Mouse (Mus musculus): ENCODE results near the gene Klb.
A peak's percentile ranks its signal among the peaks of the same experiment; 100 is the strongest.

Gene Klb

GRCm38 (mm10) chr5:65324758-65325355 lies 23.3 kb upstream of the Klb start:
- H3K27me3 ChIP-seq (ENCODE audit: insufficient read depth, low read length) = no peaks in the 10 kb centered on the region
- H3K4me1 ChIP-seq (replicated peaks; ENCODE audit: low read depth, low read length) = peaks cover 81% of the 10 kb centered on the region
- H3K9me3 ChIP-seq (ENCODE audit: low read length) = no peaks in the 10 kb centered on the region
- TF ChIP-seq CTCF (conservative IDR thresholded peaks at IDR 0.05; ENCODE audit: low read length) (no peak), NANOG (IDR thresholded peaks at IDR 0.05; ENCODE audit: borderline replicate concordance, low read length) (no peak), POU5F1 (IDR thresholded peaks at IDR 0.05; ENCODE audit: borderline replicate concordance, low read length) (no peak)
- peaks cover 15% of the 10 kb centered on the region for H3K36me3 ChIP-seq (ENCODE audit: insufficient read depth, low read length)
- no peak overlapping the region for H3K4me3 ChIP-seq (replicated peaks; ENCODE audit: low read length)

- no peak for TF ChIP-seq CTCF (conservative IDR thresholded peaks at IDR 0.05; ENCODE audit: low read length)
- TF ChIP-seq POU5F1 (IDR thresholded peaks at IDR 0.05; ENCODE audit: borderline replicate concordance, low read length) = no peak
- TF ChIP-seq NANOG (IDR thresholded peaks at IDR 0.05; ENCODE audit: borderline replicate concordance, low read length) = no peak
- H3K4me1 ChIP-seq (replicated peaks; ENCODE audit: low read depth, low read length) = peaks cover 90% of the 10 kb centered on the region
- no peak overlapping the region for H3K4me3 ChIP-seq (replicated peaks; ENCODE audit: low read length)
- peaks cover 24% of the 10 kb centered on the region for H3K36me3 ChIP-seq (ENCODE audit: insufficient read depth, low read length)
- H3K9me3 ChIP-seq (ENCODE audit: low read length) = no peaks in the 10 kb centered on the region
- H3K27me3 ChIP-seq (ENCODE audit: insufficient read depth, low read length) = no peaks in the 10 kb centered on the region
These were observed 21.9 kb upstream of the Klb start for GRCm38 (mm10) chr5:65326212-65326611.

- Histone ChIP-seq H3K36me3 (ENCODE audit: insufficient read depth, low read length) (peaks cover 41% of the 10 kb centered on the region), H3K27me3 (ENCODE audit: insufficient read depth, low read length) (no peaks in the 10 kb centered on the region), H3K4me1 (replicated peaks; ENCODE audit: low read depth, low read length) (peaks cover 88% of the 10 kb centered on the region), H3K9me3 (ENCODE audit: low read length) (no peaks in the 10 kb centered on the region), H3K4me3 (replicated peaks; ENCODE audit: low read length) (no peak overlapping the region)
- no peak for TF ChIP-seq CTCF (conservative IDR thresholded peaks at IDR 0.05; ENCODE audit: low read length)
- TF ChIP-seq NANOG (IDR thresholded peaks at IDR 0.05; ENCODE audit: borderline replicate concordance, low read length) = no peak
- no peak for TF ChIP-seq POU5F1 (IDR thresholded peaks at IDR 0.05; ENCODE audit: borderline replicate concordance, low read length)
These were observed 18.1 kb upstream of the Klb start for GRCm38 (mm10) chr5:65329971-65330370.

GRCm38 (mm10) chr5:65334788-65335187 lies 13.3 kb upstream of the Klb start:
- H3K27me3 ChIP-seq (ENCODE audit: insufficient read depth, low read length) = no peaks in the 10 kb centered on the region
- H3K9me3 ChIP-seq (ENCODE audit: low read length) = no peaks in the 10 kb centered on the region
- H3K36me3 ChIP-seq (ENCODE audit: insufficient read depth, low read length) = peaks cover 36% of the 10 kb centered on the region
- TF ChIP-seq POU5F1 (IDR thresholded peaks at IDR 0.05; ENCODE audit: borderline replicate concordance, low read length) (no peak), NANOG (IDR thresholded peaks at IDR 0.05; ENCODE audit: borderline replicate concordance, low read length) (no peak), CTCF (conservative IDR thresholded peaks at IDR 0.05; ENCODE audit: low read length) (no peak)
- H3K4me1 ChIP-seq (replicated peaks; ENCODE audit: low read depth, low read length) = peaks cover 68% of the 10 kb centered on the region
- H3K4me3 ChIP-seq (replicated peaks; ENCODE audit: low read length) = peak overlapping the region; percentile 97

GRCm38 (mm10) chr5:65335298-65336074 lies 12.6 kb upstream of the Klb start, which contains the start of gene Rfc1:
Rfc1 (minus strand) TSS chr5:65335670.
- Histone ChIP-seq H3K36me3 (ENCODE audit: insufficient read depth, low read length) (peaks cover 34% of the 10 kb centered on the region), H3K27me3 (ENCODE audit: insufficient read depth, low read length) (no peaks in the 10 kb centered on the region), H3K4me1 (replicated peaks; ENCODE audit: low read depth, low read length) (peaks cover 68% of the 10 kb centered on the region), H3K9me3 (ENCODE audit: low read length) (no peaks in the 10 kb centered on the region), H3K4me3 (replicated peaks; ENCODE audit: low read length) (peak within 1 kb of the TSS; percentile 97)
- TF ChIP-seq POU5F1 (IDR thresholded peaks at IDR 0.05; ENCODE audit: borderline replicate concordance, low read length) (no peak), CTCF (conservative IDR thresholded peaks at IDR 0.05; ENCODE audit: low read length) (no peak), NANOG (IDR thresholded peaks at IDR 0.05; ENCODE audit: borderline replicate concordance, low read length) (no peak)

- H3K4me1 ChIP-seq (replicated peaks; ENCODE audit: low read depth, low read length) = peaks cover 65% of the 10 kb centered on the region
- no peak for TF ChIP-seq POU5F1 (IDR thresholded peaks at IDR 0.05; ENCODE audit: borderline replicate concordance, low read length)
- TF ChIP-seq CTCF (conservative IDR thresholded peaks at IDR 0.05; ENCODE audit: low read length) = no peak
- TF ChIP-seq NANOG (IDR thresholded peaks at IDR 0.05; ENCODE audit: borderline replicate concordance, low read length) = no peak
- no peaks in the 10 kb centered on the region for H3K9me3 ChIP-seq (ENCODE audit: low read length)
- H3K4me3 ChIP-seq (replicated peaks; ENCODE audit: low read length) = peak overlapping the region; percentile 97
- no peaks in the 10 kb centered on the region for H3K27me3 ChIP-seq (ENCODE audit: insufficient read depth, low read length)
- H3K36me3 ChIP-seq (ENCODE audit: insufficient read depth, low read length) = peaks cover 29% of the 10 kb centered on the region
These were observed 12.1 kb upstream of the Klb start for GRCm38 (mm10) chr5:65336075-65336355.

- H3K27me3 ChIP-seq (ENCODE audit: insufficient read depth, low read length) = no peaks in the 10 kb centered on the region
- H3K4me1 ChIP-seq (replicated peaks; ENCODE audit: low read depth, low read length) = peaks cover 46% of the 10 kb centered on the region
- TF ChIP-seq CTCF (conservative IDR thresholded peaks at IDR 0.05; ENCODE audit: low read length) (peak; percentile 51), NANOG (IDR thresholded peaks at IDR 0.05; ENCODE audit: borderline replicate concordance, low read length) (no peak), POU5F1 (IDR thresholded peaks at IDR 0.05; ENCODE audit: borderline replicate concordance, low read length) (no peak)
- H3K9me3 ChIP-seq (ENCODE audit: low read length) = no peaks in the 10 kb centered on the region
- peaks cover 9% of the 10 kb centered on the region for H3K36me3 ChIP-seq (ENCODE audit: insufficient read depth, low read length)
- H3K4me3 ChIP-seq (replicated peaks; ENCODE audit: low read length) = no peak overlapping the region
These were observed 9.7 kb upstream of the Klb start for GRCm38 (mm10) chr5:65338394-65338793.

- no peaks in the 10 kb centered on the region for H3K27me3 ChIP-seq (ENCODE audit: insufficient read depth, low read length)
- peaks cover 33% of the 10 kb centered on the region for H3K4me1 ChIP-seq (replicated peaks; ENCODE audit: low read depth, low read length)
- no peaks in the 10 kb centered on the region for H3K36me3 ChIP-seq (ENCODE audit: insufficient read depth, low read length)
- no peaks in the 10 kb centered on the region for H3K9me3 ChIP-seq (ENCODE audit: low read length)
- no peak overlapping the region for H3K4me3 ChIP-seq (replicated peaks; ENCODE audit: low read length)
- no peak for TF ChIP-seq POU5F1 (IDR thresholded peaks at IDR 0.05; ENCODE audit: borderline replicate concordance, low read length)
- TF ChIP-seq CTCF (conservative IDR thresholded peaks at IDR 0.05; ENCODE audit: low read length) = no peak
- TF ChIP-seq NANOG (IDR thresholded peaks at IDR 0.05; ENCODE audit: borderline replicate concordance, low read length) = no peak
These were observed 7.9 kb upstream of the Klb start for GRCm38 (mm10) chr5:65340167-65340566.
